Mouse (Mus musculus): ENCODE results near the gene Batf. TPM values are rescaled to one million over a fixed set of nuclear protein-coding genes. Genes with fewer than 3 reads are reported as not detected.
A peak's percentile ranks its signal among the peaks of the same experiment; 100 is the strongest.
"Not testable (repeated sequence)": the region's sequence is repeated elsewhere in the genome, so short reads cannot be mapped to it uniquely, and the experiment has no call there.

Gene Batf
- 31.9 and 38.9 TPM in 2 replicates for total RNA-seq (2017)

DNA sequence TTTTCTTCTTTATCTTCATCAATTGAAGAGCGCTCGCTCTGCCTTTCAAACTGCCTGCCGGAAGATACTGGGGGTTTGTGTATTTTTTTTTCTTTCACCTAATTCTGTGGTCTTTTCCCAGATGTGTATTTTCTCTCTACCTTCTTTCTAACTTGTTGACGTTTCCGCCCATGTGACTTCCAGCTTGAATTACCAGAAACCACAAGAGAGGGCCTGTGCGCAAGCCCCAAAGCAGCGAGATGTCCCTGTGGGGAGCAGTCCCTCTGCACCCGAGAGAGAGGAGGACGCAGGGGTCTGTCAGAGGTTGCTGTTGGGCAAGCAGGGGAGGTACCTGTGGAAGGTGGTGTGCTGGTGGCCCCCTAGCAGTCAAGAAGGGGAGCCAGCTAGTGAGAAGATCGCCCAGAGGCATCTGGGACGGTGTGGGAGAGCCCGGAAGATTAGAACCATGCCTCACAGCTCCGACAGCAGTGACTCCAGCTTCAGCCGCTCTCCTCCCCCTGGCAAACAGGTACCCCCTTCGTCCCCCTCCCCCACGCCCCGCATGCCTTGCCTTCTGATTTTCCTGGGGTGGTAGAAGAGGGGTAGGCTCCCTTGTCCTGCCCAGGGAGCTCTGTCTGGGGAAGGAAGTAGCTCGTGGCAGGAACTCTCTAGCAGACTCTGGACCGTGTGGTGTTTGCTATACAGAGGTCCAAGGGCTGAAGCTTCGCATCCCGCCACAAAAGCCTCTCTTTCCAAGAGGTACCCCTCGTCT is at the start of gene Batf:
TSS of gene Batf (plus strand) at position 204 of the 751 bp plus-strand sequence.
- ATAC-seq (replicated peaks; ENCODE audit: low read depth, poor library complexity, severe bottlenecking): peak; percentile 78

DNA sequence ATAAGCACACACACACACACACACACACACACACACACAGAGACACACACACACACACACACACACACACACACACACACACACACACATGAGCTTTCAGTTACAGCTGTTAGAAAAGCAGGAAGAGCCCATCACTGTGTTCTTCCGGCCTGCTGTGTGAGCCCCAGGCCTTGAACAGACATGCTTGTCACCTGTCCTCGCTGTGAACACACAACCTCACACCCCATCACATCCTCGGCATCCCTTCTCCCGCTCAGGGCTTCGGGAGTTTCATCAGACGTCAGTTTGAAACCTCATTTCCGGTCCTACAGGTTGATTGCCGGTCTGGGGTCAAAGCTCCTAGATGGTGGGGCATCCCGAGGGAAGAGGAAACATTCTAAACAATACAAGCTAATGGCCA is 48.5 kb upstream of the Batf start:
- no peak for ATAC-seq (replicated peaks; ENCODE audit: low read depth, poor library complexity, severe bottlenecking)

DNA sequence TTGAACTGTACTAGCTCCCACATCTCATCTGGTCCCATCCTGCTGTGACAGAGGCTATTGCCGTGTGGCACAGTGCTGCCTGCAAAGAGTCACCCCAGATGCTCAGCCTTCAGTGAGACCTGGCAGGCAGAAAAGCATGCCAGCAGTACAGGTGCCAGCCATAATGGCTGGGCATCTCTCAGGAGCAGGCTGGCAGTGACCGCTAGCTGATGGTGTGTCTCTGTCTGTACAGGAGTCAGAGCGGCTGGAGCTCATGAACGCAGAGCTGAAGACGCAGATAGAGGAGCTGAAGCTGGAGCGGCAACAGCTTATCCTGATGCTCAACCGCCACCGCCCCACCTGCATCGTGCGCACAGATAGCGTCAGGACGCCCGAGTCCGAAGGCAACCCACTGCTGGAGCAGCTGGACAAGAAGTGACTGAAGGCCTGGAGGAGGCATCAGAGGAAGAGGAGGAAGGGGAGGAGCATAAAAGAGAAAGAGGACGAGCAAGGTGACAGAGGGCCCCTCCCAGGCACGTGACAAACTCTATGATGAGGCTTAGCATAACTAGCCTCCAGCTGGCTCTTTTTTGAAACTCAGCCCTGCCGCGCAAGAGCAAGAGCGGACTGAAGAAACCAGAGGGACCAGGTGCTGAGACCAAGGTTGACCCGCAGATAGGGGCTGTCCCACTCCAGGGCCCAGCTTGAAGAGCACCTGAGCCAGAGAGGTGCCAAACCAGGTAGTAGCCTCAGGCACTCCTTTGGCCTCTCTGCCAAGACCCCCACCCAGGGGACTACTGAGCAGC is 47.7 kb upstream of the Batf start:
- no peak for ATAC-seq (replicated peaks; ENCODE audit: low read depth, poor library complexity, severe bottlenecking)

DNA sequence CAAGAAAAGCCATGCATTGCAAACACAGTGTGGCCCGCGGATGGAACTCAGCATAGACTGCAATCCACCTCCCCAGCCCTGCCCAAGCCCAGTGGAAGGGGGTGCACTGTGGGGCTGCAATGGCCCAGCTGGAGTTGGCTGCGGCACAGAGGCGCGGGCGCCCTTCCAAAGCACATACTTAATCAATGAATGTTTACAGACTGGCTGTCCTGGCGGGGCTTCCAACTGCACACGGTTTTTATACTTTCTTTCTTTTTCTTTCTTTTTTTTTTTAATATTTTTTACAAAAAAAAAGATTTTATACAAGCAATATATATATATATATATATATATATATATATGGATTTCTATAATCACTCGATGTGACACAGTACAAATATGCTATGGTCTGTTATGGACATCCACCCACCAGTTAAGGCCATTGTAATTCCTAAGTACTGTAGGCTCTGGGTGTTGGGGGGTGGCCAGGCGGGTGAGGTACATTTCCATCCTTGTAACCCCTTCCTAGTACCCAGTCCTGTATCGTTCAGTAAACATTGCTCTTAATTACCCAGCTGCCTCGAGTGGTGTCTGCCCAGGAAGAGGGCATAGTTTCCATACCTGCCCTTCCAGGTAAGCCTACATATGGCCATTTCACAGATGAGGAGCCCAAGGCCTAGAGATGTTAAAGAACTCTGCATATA is 47.0 kb upstream of the Batf start:
- no peak for ATAC-seq (replicated peaks; ENCODE audit: low read depth, poor library complexity, severe bottlenecking)

DNA sequence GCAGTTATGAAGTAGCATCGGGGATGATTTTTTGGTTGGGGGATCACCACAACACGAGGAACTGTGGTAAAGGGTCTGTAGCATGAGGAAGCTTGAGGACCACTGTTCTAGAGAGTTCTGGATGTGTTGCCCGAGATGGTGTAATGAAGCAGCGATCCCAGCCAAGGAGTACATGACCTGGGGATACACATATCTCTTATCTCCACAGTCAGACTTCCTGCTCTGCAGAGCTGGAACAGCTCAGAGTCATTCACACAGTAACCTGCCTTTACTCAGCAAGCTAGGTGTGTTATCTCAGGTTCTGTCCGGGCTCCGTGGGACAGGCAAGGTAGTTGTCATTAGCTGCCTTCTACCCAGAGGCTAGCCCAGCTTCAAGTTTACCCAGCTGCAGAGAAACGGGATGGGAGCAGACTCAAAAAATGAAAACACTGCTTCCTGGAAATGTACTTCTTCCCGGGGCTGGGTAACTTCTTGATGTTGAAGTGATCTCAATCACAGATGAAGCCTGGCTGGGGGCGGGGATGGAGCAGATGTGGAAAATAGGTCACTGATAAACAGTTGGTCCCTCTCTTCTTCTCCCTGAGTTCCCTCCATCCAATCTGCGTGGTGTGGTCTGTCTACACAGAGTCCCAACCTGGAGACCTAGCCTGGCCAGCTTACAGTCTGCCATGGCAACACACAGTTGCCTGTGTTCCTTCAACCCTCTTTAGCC is 45.5 kb upstream of the Batf start:
- peak; percentile 79 for ATAC-seq (replicated peaks; ENCODE audit: low read depth, poor library complexity, severe bottlenecking)

DNA sequence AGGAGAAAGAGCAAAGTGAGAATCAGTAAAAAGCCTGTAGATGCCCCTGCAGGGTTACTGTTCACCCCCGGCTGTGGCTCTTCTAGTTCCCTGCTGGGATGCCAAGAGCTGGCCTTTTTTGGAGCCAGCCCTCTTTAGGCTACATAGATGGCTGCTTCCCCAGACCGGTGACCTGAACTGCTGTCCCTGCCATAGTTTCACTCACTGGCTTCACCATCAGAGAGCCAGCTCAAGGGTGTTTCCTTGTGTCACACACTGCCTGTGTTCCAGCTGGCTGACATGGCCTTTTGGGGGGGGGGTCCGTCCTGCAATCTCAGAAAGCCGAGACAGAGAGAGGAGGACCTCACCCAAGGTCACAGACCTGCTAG is 44.9 kb upstream of the Batf start:
- ATAC-seq (replicated peaks; ENCODE audit: low read depth, poor library complexity, severe bottlenecking): no peak

DNA sequence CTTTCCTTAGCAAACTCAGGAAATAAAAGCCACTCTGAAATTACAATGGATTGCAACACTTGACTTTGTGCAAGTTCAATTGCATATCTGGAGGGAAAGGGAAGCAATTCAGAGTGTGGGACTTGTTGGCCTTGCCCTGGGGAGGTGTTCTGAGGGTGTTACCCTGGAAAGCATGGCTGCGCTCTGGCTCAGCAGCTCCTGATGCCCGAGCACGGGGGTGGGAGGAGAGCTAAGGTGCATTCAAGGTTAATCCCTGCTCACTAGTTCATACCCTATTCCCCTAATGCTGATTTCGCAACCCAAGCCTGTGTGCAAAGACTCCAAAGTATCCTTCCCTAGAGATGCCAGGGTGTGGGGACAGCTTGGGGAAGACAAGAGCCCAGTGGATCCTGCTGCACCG is 42.7 kb upstream of the Batf start:
- ATAC-seq (replicated peaks; ENCODE audit: low read depth, poor library complexity, severe bottlenecking): no peak

DNA sequence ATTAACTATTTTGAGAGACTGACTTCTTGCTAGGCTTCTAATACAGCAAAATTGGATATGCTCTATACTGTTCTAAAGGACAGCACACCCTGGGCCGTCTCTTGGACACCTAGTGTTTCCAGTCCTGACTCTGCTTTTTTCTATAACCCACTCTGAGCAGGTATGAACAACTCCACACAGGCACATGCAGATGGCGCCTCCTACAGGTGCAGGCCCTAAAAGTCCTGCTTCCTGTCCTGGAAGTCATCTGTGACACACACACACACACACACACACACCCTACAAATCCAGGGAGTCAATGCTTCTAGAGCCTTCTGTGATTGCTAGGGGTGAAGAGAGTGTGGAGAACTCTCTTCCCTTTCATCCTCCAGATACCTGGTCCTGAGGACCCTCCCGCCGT is 40.8 kb upstream of the Batf start:
- no peak for ATAC-seq (replicated peaks; ENCODE audit: low read depth, poor library complexity, severe bottlenecking)

DNA sequence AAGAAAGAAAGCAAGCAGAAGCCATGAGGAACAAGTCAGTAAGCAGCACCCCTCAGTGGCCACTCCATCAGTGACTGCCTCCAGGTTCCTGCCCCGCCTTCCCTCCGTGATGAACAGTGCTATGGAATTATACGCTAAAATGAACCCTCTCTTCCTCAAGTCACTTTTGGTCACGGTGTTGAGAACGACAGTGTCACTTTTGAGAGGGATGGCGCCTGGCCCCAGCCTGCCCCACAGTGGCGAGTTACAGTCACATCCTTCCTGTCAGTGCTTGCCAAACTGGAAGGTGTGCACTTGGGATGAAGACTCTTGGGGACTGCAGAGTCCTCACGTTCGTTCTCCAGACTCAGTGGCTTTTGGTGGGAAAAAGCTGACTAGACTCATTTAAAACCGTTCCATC is 39.1 kb upstream of the Batf start:
- ATAC-seq (replicated peaks; ENCODE audit: low read depth, poor library complexity, severe bottlenecking): peak; percentile 68

DNA sequence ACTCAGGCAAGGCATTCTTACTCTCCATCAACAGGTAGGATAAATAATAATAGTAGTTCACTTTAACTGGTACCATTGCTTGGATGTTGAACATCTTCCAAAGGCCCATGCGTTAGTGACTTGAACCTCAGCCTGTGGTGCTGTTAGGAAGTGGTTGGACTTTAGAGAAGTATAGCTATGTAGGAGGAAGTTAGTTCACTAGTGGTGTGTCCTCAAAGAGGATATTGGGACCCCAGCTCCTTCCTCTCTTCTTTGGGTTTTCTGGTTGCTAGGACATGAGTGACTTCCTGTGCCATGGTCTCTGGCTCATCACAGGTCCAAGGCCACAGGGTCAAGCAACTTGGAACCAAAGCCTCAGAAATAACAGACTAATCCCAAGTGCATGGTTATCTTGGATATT is 38.5 kb upstream of the Batf start:
- peak; percentile 83 for ATAC-seq (replicated peaks; ENCODE audit: low read depth, poor library complexity, severe bottlenecking)

DNA sequence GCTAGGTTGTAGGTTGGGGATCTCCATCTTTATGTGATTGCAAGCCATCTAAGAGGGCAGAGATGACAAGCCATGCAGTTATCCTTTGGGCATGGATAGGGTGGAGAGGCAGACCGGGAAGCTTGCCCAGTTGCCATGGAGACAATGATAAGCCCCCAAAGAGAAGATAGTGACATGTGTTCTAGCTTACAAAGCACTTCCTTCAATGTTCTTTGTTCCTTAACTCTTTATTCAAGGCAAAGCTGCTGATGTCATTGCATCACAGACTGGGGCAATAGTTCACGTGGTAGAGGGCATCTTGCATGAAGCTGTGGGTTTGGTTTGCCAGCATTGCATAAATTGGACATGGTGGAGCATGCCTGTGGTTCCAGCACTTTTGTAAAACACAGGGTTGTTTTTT is 27.1 kb upstream of the Batf start:
- ATAC-seq (replicated peaks; ENCODE audit: low read depth, poor library complexity, severe bottlenecking): peak; percentile 68

DNA sequence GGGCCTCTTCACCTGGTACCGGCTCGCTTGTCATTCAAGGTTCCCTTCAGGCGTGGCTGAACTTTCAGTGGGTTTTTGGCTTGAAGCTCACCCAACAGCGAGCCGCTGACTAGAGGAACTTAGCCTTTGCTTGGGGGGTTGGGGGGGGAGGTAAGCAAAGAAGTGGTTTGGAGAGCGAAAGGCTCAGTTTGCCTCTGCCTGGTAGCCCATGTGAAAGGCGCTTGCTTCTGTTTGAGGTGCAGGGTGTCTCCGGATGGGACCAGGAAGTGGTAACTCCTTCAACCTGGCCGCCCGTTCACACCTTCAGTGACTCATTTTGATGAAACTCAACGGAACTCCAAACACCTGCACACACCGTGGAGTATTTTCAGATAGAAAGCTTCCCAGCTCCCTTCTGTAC is 25.6 kb upstream of the Batf start:
- peak; percentile 43 for ATAC-seq (replicated peaks; ENCODE audit: low read depth, poor library complexity, severe bottlenecking)

DNA sequence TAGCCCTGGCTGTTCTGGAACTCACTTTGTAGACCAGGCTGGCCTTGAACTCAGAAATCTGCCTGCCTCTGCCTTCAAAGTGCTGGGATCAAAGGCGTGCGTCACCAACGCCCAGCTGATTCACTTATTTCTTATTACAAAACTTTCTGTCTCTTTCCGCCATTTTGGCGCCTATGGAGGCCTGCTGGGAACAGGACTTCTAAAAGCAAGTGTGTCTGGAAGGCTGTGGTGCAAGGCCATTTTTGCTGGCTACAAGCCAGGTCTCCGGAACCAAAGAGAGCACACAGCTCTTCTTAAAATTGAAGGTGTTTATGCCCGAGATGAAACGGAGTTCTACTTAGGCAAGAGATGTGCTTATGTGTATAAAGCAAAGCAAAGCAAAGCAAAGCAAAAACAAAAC is 24.2 kb upstream of the Batf start:
- not testable (repeated sequence) for ATAC-seq (replicated peaks; ENCODE audit: low read depth, poor library complexity, severe bottlenecking)

DNA sequence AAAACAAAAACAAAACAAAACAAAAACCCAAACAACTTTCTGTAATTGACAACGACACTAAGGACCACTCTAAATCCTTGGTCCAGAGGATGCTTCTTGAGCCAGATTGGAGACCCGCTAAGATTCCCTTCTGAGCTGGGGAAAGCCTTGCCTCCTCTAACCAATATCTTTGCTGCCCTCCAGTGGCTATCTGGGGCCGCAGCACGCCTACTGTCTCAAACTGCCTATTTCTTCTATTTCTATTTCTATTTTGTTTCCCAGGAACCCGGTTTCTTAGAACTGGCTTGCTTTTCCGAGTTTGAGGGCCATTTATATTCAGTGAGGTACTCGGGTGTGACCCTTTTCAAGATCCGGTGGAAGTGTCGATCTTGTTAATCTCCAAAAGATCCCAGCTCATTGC is 23.6 kb upstream of the Batf start:
- ATAC-seq (replicated peaks; ENCODE audit: low read depth, poor library complexity, severe bottlenecking): peak; percentile 79

DNA sequence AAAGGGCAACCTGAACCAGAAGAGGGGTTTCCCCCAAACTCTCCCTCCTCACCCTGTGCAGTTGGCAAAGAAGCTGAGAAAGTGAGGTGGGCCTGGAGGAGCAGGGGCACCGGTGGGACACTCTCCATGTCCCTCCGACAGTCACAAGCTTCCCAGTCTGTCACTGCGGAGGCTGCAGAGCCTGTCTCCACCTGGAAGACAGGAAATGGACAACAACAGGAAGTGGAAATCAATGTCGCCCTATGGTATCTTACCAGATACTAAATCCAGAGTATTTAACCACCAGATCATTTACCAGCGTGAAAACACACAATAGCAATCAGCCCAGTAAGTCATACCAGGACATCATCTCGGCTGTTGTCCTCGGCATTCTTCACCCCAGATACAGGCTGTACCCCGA is 20.4 kb upstream of the Batf start:
- ATAC-seq (replicated peaks; ENCODE audit: low read depth, poor library complexity, severe bottlenecking): no peak

DNA sequence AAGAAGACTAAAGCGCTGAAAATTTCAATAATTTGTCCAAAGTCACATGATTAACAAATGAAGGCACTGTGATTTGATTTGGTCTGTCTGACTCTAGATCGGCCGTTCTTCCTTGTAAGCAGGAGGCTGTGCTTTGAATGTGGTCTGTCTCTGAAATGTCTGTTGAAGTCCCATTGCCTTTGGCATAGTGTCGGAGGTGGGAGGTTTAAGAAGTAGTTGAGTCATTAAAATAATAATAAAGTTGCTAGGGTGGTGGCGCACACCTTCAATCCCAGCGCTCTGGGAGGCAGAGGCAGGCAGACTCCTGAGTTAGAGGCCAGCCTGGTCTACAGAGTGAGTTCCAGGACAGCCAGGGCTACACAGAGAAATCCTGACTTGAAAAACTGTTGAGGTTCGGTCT is 19.4 kb upstream of the Batf start:
- no peak for ATAC-seq (replicated peaks; ENCODE audit: low read depth, poor library complexity, severe bottlenecking)

DNA sequence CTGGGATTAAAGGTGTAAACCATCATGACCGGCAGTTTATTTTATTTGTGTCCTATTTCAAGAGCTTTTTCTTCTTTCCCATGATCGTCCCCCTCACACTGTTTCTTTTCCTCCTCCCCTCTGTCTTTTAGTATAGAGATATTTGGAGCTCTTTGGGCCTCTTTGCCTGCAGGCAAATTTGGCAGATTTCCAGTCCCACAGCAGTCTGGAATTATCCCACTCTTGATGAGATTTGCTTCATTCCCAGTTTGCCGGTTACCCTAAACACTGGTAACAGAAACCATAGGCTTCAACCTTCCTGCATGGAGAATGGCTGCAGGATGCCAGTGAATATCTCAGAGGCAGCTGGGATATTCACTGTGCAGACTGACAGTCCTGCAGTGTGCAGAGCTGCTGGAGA is 17.8 kb upstream of the Batf start:
- ATAC-seq (replicated peaks; ENCODE audit: low read depth, poor library complexity, severe bottlenecking): no peak

DNA sequence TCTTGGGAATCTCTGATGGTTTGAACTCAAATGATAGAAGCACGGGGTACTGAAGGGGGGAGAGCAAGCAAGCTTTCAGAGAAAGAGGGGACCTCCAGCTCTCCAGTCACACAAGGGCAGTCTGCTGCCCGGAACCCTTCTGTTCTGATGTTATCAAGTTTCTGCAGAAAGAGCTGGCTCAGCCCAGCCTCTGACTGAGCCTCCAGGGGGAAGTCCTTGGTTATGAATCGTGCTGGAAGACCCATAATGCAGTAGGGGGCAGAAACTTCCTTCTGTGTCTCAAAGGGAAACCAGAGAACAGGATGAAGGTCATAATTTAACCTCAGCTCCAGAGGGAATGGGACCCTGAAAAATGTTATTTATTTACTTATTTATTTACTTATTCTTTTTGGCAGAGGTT is 16.4 kb upstream of the Batf start:
- ATAC-seq (replicated peaks; ENCODE audit: low read depth, poor library complexity, severe bottlenecking): peak; percentile 76

DNA sequence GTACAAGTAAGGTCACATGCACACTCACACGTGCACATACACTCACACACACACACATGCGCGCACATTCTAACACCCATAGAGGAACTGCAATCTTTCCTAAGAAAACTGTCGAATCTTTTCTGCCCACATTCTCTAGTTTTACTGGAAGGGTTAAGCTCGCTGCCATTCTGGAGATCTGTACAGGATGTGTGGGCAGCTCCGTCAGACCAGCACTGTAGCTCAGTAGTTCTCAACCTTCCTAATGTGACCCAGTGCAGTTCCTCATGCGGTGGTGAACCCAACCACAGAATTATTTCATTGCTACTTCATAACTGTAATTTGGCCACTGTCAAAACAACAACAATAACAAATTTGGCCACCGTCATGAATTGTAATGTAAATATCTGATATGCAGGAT is 12.6 kb upstream of the Batf start:
- peak; percentile 82 for ATAC-seq (replicated peaks; ENCODE audit: low read depth, poor library complexity, severe bottlenecking)

DNA sequence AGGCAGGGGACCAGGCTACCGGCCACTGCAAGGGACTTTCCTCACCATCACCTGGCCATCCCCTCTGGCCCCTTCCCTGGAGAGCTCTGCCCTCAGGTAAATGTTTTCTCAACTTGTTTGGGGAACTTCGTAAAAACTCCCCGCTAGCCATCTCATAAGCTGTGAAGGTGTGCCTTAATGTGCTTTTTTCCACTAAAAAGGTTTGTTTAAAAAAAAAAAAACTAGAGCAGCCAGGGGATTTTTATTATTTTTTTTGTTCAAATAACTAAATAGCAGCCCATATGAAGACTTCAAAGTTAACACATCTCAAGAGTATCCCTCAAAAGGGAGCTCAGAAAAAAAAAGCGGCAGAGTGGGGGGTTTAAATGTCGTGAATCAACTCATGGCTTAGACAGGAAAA is 7.4 kb upstream of the Batf start:
- no peak for ATAC-seq (replicated peaks; ENCODE audit: low read depth, poor library complexity, severe bottlenecking)

DNA sequence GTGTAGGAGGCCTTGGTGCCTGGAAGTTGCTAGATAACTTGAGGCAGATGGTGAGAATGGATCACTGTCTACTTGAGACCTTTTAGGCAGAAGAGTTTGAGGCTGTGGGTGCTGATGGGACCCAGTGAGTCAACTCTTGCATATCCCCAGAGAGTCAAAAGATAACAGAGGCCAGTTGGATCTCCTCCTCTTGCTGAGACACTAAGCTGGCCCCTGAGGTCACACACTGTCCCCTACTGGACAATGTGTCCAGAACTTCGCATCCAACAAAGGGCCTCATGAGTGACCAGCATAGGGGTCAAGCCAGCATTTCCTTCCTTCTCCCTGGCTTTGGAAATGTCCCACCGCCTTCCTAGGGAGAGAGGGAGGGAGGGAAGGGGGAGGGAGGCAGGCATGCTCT is 6.7 kb upstream of the Batf start:
- ATAC-seq (replicated peaks; ENCODE audit: low read depth, poor library complexity, severe bottlenecking): no peak
